Mouse (Mus musculus) heart, embryonic 11.5 days (tissue): ENCODE results near the gene Map3k10. TPM values are rescaled to one million over a fixed set of nuclear protein-coding genes. Genes with fewer than 3 reads are reported as not detected.

Experiments
- ATAC-seq: fragments of 200-750 bp; cut with Nextera tagmentation; replicated peaks from 2 replicates; pipeline ENCODE4 v1.8.0; 2017; ENCODE audit warnings: moderate library complexity; ENCODE audit not compliant: insufficient number of reproducible peaks, low FRiP score, low TSS enrichment
- H3K27ac ChIP-seq: fragments of 300-500 bp; sonication (generic); 2 replicates; pipeline ENCODE4 v1.5.1; 2014; ENCODE audit warnings: mild to moderate bottlenecking, low read depth, low read length
- H3K27me3 ChIP-seq: fragments of 300-500 bp; sonication (generic); 2 replicates; pipeline ENCODE4 v1.6.1; 2014; ENCODE audit warnings: mild to moderate bottlenecking, low read length, mixed read lengths; ENCODE audit not compliant: control insufficient read depth, insufficient read depth
- H3K36me3 ChIP-seq: fragments of 300-500 bp; sonication (generic); 2 replicates; pipeline ENCODE4 v1.6.1; 2014; ENCODE audit warnings: mild to moderate bottlenecking, low read length, moderate library complexity, mixed read lengths; ENCODE audit not compliant: control insufficient read depth, insufficient read depth
- H3K4me1 ChIP-seq: fragments of 300-500 bp; sonication (generic); 2 replicates; pipeline ENCODE4 v1.6.1; 2014; ENCODE audit warnings: low read length; ENCODE audit not compliant: control insufficient read depth, insufficient read depth
- H3K4me2 ChIP-seq: fragments of 300-500 bp; sonication (generic); 2 replicates; pipeline ENCODE4 v1.6.1; 2014; ENCODE audit warnings: mild to moderate bottlenecking, moderate library complexity
- H3K4me3 ChIP-seq: fragments of 300-500 bp; sonication (generic); 2 replicates; pipeline ENCODE4 v1.5.1; 2014; ENCODE audit warnings: low read depth, low read length
- H3K9ac ChIP-seq: fragments of 300-500 bp; sonication (generic); 2 replicates; pipeline ENCODE4 v1.6.1; 2014; ENCODE audit warnings: mild to moderate bottlenecking, low read depth, low read length, moderate library complexity
- H3K9me3 ChIP-seq: fragments of 300-500 bp; sonication (generic); replicated peaks from 2 replicates; pipeline ENCODE4 v1.6.1; 2016; ENCODE audit warnings: low read length; ENCODE audit not compliant: control insufficient read depth
- WGBS: fragments of 180-500 bp; shearing (Covaris S2); extraction: QIAGEN DNeasy Blood & Tissue Kit; methylation state at CpG from one replicate; pipeline ENCODE4 v1.1.7; 2014; ENCODE audit not compliant: insufficient replicate concordance; 5-methylcytosine and 5-hydroxymethylcytosine counted together
- polyA plus RNA-seq: library from polyadenylated mRNA; unstranded; fragments of >200 nt; fragmentation: Nextera tagmentation; extraction: Ambion mirVana; gene quantifications from 2 replicates; pipeline ENCODE4 v1.2.1, GENCODE M21; 2014

The Map3k10 gene
- polyA plus RNA-seq, 1 experiment from 2014 or later, result 3.6 TPM

- Histone ChIP-seq H3K9ac (no peak overlapping the region), H3K27me3 (peaks cover 2% of the 10 kb centered on the region; the same call in 1 of the 2 replicates), H3K4me1 (peaks cover 8% of the 10 kb centered on the region), H3K27ac (no peak overlapping the region), H3K4me2 (no peak overlapping the region), H3K4me3 (no peak overlapping the region), H3K9me3 (no peaks in the 10 kb centered on the region), H3K36me3 (no peaks in the 10 kb centered on the region)
- no peak for ATAC-seq
- 65% methylated on average over 1 of the region's 1 CpGs for WGBS
Observed at GRCm38 (mm10) chr7:27687043-27687442, 12.6 kb upstream of the Map3k10 start.

- no peak overlapping the region for H3K4me3 ChIP-seq
- 3% methylated on average over 6 of the region's 6 CpGs for WGBS
Observed at GRCm38 (mm10) chr7:27685681-27686080, 11.3 kb upstream of the Map3k10 start.

GRCm38 (mm10) chr7:27685220-27685619, 10.8 kb upstream of the Map3k10 start:
- no peak overlapping the region for H3K9ac ChIP-seq
- H3K36me3 ChIP-seq, result no peaks in the 10 kb centered on the region
- no peak overlapping the region for H3K27ac ChIP-seq
- H3K4me2 ChIP-seq, result no peak overlapping the region
- H3K4me1 ChIP-seq, result peaks cover 8% of the 10 kb centered on the region
- WGBS, result 31% methylated on average over 5 of the region's 5 CpGs
- H3K27me3 ChIP-seq, result peaks cover 2% of the 10 kb centered on the region; the same call in 1 of the 2 replicates
- no peak for ATAC-seq
- no peak overlapping the region for H3K4me3 ChIP-seq
- no peaks in the 10 kb centered on the region for H3K9me3 ChIP-seq

More at GRCm38 (mm10) chr7:27685681-27686080, 11.3 kb upstream of the Map3k10 start:
- Histone ChIP-seq H3K4me1 (peaks cover 8% of the 10 kb centered on the region), H3K9ac (no peak overlapping the region), H3K27me3 (peaks cover 2% of the 10 kb centered on the region; the same call in 1 of the 2 replicates), H3K4me2 (no peak overlapping the region), H3K36me3 (no peaks in the 10 kb centered on the region), H3K27ac (no peak overlapping the region), H3K9me3 (no peaks in the 10 kb centered on the region)
- no peak for ATAC-seq

- Histone ChIP-seq H3K9me3 (no peaks in the 10 kb centered on the region), H3K4me2 (no peak overlapping the region), H3K9ac (no peak overlapping the region), H3K36me3 (no peaks in the 10 kb centered on the region), H3K27ac (no peak overlapping the region), H3K27me3 (peaks cover 2% of the 10 kb centered on the region; the same call in 1 of the 2 replicates), H3K4me3 (no peak overlapping the region), H3K4me1 (peaks cover 1% of the 10 kb centered on the region)
- no peak for ATAC-seq
- 16% methylated on average over 2 of the region's 2 CpGs for WGBS
Observed at GRCm38 (mm10) chr7:27683218-27683617, 8.8 kb upstream of the Map3k10 start.

- H3K4me2 ChIP-seq, result peak overlapping the region; percentile 100
- WGBS, result 29% methylated on average over 14 of the region's 14 CpGs
- no peak for ATAC-seq
- H3K27ac ChIP-seq, result no peak overlapping the region
- peaks cover 8% of the 10 kb centered on the region for H3K4me1 ChIP-seq
- peak overlapping the region; percentile 81 for H3K4me3 ChIP-seq
- H3K36me3 ChIP-seq, result no peaks in the 10 kb centered on the region
- no peaks in the 10 kb centered on the region for H3K9me3 ChIP-seq
- H3K27me3 ChIP-seq, result no peaks in the 10 kb centered on the region
- no peak overlapping the region for H3K9ac ChIP-seq
Observed at GRCm38 (mm10) chr7:27675222-27675612, 819 bp upstream of the Map3k10 start.

- H3K4me2 ChIP-seq, result peak overlapping the region; percentile 100
- no peaks in the 10 kb centered on the region for H3K9me3 ChIP-seq
- 1% methylated on average over 34 of the region's 38 CpGs for WGBS
- H3K27me3 ChIP-seq, result no peaks in the 10 kb centered on the region
- no peaks in the 10 kb centered on the region for H3K36me3 ChIP-seq
- peak overlapping the region; percentile 84 for H3K9ac ChIP-seq
- ATAC-seq, result peak; percentile 70
- peak overlapping the region; percentile 81 for H3K4me3 ChIP-seq
- H3K4me1 ChIP-seq, result peaks cover 8% of the 10 kb centered on the region
- H3K27ac ChIP-seq, result no peak overlapping the region
Observed at GRCm38 (mm10) chr7:27674195-27674521, 240 bp downstream of the Map3k10 start.

- peak; percentile 37; the same call in 1 of the 2 replicates for ATAC-seq
- Histone ChIP-seq H3K36me3 (no peaks in the 10 kb centered on the region), H3K27me3 (no peaks in the 10 kb centered on the region), H3K9me3 (no peaks in the 10 kb centered on the region), H3K27ac (no peak overlapping the region), H3K4me1 (peaks cover 8% of the 10 kb centered on the region), H3K9ac (peak overlapping the region; percentile 84), H3K4me2 (peak overlapping the region; percentile 100), H3K4me3 (peak overlapping the region; percentile 81)
- WGBS, result 2% methylated on average over 50 of the region's 52 CpGs
Observed at GRCm38 (mm10) chr7:27673575-27674131, 745 bp downstream of the Map3k10 start.

GRCm38 (mm10) chr7:27673064-27673574, 1.3 kb downstream of the Map3k10 start:
- no peaks in the 10 kb centered on the region for H3K36me3 ChIP-seq
- no peak overlapping the region for H3K27ac ChIP-seq
- no peaks in the 10 kb centered on the region for H3K27me3 ChIP-seq
- H3K9me3 ChIP-seq, result no peaks in the 10 kb centered on the region
- peak overlapping the region; percentile 100 for H3K4me2 ChIP-seq
- peaks cover 8% of the 10 kb centered on the region for H3K4me1 ChIP-seq
- H3K4me3 ChIP-seq, result peak overlapping the region; percentile 81
- ATAC-seq, result no peak
- 54% methylated on average over 9 of the region's 9 CpGs for WGBS
- H3K9ac ChIP-seq, result peak overlapping the region; percentile 84

GRCm38 (mm10) chr7:27662038-27662437, 12.4 kb downstream of the Map3k10 start:
- no peak overlapping the region for H3K27ac ChIP-seq
- 75% methylated on average over 4 of the region's 4 CpGs for WGBS
- ATAC-seq, result no peak
- no peaks in the 10 kb centered on the region for H3K9me3 ChIP-seq
- H3K4me3 ChIP-seq, result no peak overlapping the region
- H3K9ac ChIP-seq, result no peak overlapping the region
- H3K4me1 ChIP-seq, result peaks cover 9% of the 10 kb centered on the region
- no peaks in the 10 kb centered on the region; the same call in none of the 2 replicates for H3K36me3 ChIP-seq
- peaks cover 55% of the 10 kb centered on the region for H3K27me3 ChIP-seq
- no peak overlapping the region for H3K4me2 ChIP-seq
